Comparison of ENCODE assay signal across 23 mouse cellular contexts in genomic region chr1:139308915-139309314, GRCm38 (mm10).
DNase-seq lines count a peak whose midpoint lies in the region; ATAC-seq and TF ChIP-seq lines count a peak whose summit lies in the region.
"Had no signal": no experiment of that assay in that cellular context is flagged by ENCODE, and none has a peak within 500 bp of the region (broad histone marks: within the 10 kb centered on the region; RNA-seq: fewer than 3 reads in every experiment).

No protein-coding gene starts in this region.

- no peak overlapping the region for H3K27ac ChIP-seq in forebrain, postnatal 0 days (ENCODE audit: low read depth, low read length)
- H3K27ac ChIP-seq in forebrain, embryonic 11.5 days (ENCODE audit: low read depth, low read length), result no peak overlapping the region
- H3K27ac ChIP-seq in midbrain, embryonic 15.5 days, result no peak overlapping the region
- H3K27ac ChIP-seq in midbrain, embryonic 11.5 days (ENCODE audit: low read depth, low read length), result no peak overlapping the region
- H3K27ac ChIP-seq: embryonic facial prominence, embryonic 15.5 days; forebrain, embryonic 12.5 days; gastrocnemius, adult 2 months; hindbrain, embryonic 10.5 days; hindbrain, embryonic 15.5 days had no signal

- no peaks in the 10 kb centered on the region for H3K9me3 ChIP-seq in forebrain, postnatal 0 days (ENCODE audit: low read length)
- no peaks in the 10 kb centered on the region for H3K9me3 ChIP-seq in forebrain, embryonic 11.5 days (ENCODE audit: control insufficient read depth, low read length)
- H3K9me3 ChIP-seq in midbrain, embryonic 15.5 days, result no peaks in the 10 kb centered on the region
- H3K9me3 ChIP-seq in midbrain, embryonic 11.5 days (ENCODE audit: control insufficient read depth, low read length), result no peaks in the 10 kb centered on the region
- H3K9me3 ChIP-seq: embryonic facial prominence, embryonic 15.5 days; forebrain, embryonic 12.5 days; heart, embryonic 12.5 days; hindbrain, embryonic 10.5 days; hindbrain, embryonic 15.5 days had no signal

- no peaks in the 10 kb centered on the region for H3K27me3 ChIP-seq in forebrain, postnatal 0 days (ENCODE audit: insufficient read depth, low read length)
- H3K27me3 ChIP-seq in forebrain, embryonic 11.5 days (ENCODE audit: control insufficient read depth, insufficient read depth, low read length), result no peaks in the 10 kb centered on the region
- no peaks in the 10 kb centered on the region for H3K27me3 ChIP-seq in midbrain, embryonic 15.5 days (replicated peaks)
- no peaks in the 10 kb centered on the region for H3K27me3 ChIP-seq in midbrain, embryonic 11.5 days (ENCODE audit: control insufficient read depth, insufficient read depth, low read length)
- H3K27me3 ChIP-seq: CH12.LX; embryonic facial prominence, embryonic 15.5 days; forebrain, embryonic 12.5 days; heart, embryonic 12.5 days; hindbrain, embryonic 15.5 days had no signal

- no peaks in the 10 kb centered on the region for H3K36me3 ChIP-seq in forebrain, postnatal 0 days (ENCODE audit: insufficient read depth)
- H3K36me3 ChIP-seq in forebrain, embryonic 11.5 days (ENCODE audit: control insufficient read depth, insufficient read depth, low read length), result no peaks in the 10 kb centered on the region
- no peaks in the 10 kb centered on the region for H3K36me3 ChIP-seq in midbrain, embryonic 15.5 days (replicated peaks)
- H3K36me3 ChIP-seq in midbrain, embryonic 11.5 days (ENCODE audit: control insufficient read depth, insufficient read depth, low read length), result no peaks in the 10 kb centered on the region
- H3K36me3 ChIP-seq: embryonic facial prominence, embryonic 15.5 days; forebrain, embryonic 12.5 days; heart, embryonic 12.5 days; hindbrain, embryonic 10.5 days; hindbrain, embryonic 15.5 days had no signal

- H3K4me1 ChIP-seq in forebrain, postnatal 0 days (ENCODE audit: insufficient read depth), result no peaks in the 10 kb centered on the region
- no peaks in the 10 kb centered on the region for H3K4me1 ChIP-seq in forebrain, embryonic 11.5 days (replicated peaks; ENCODE audit: control insufficient read depth, insufficient read depth, low read length)
- 0 out of 2 replicates have a peak, but pooled peaks cover 4% of the 10 kb centered on the region for H3K4me1 ChIP-seq in midbrain, embryonic 15.5 days
- no peaks in the 10 kb centered on the region for H3K4me1 ChIP-seq in midbrain, embryonic 11.5 days (ENCODE audit: control insufficient read depth, insufficient read depth, low read length)
- H3K4me1 ChIP-seq: embryonic facial prominence, embryonic 15.5 days; forebrain, embryonic 12.5 days; heart, embryonic 12.5 days; hindbrain, embryonic 10.5 days had no signal

- no peak for TF ChIP-seq CTCF in forebrain, postnatal 0 days (IDR thresholded peaks at IDR 0.05; ENCODE audit: low read depth)
- no peak for TF ChIP-seq CTCF in brain, embryonic 14.5 days (IDR thresholded peaks at IDR 0.05; ENCODE audit: borderline replicate concordance, extremely low read depth, insufficient read depth, insufficient read length)

- ATAC-seq in forebrain, postnatal 0 days, result peak; percentile 45; the same call in 1 of the 2 replicates
- ATAC-seq in forebrain, embryonic 11.5 days (replicated peaks; ENCODE audit: low FRiP score), result no peak
- peak; percentile 70; the same call in 1 of the 2 replicates for ATAC-seq in midbrain, embryonic 15.5 days (replicated peaks)
- no peak for ATAC-seq in midbrain, embryonic 11.5 days (ENCODE audit: low FRiP score)
- ATAC-seq: activated CD4-positive, CD25-positive, alpha-beta regulatory T cell, adult 4 months; inflammation-experienced regulatory T-cells, adult 6 months; intestine, postnatal 0 days; Patski had no signal

- no peak overlapping the region for H3K9ac ChIP-seq in forebrain, postnatal 0 days
- H3K9ac ChIP-seq in forebrain, embryonic 11.5 days (ENCODE audit: low read length), result no peak overlapping the region
- H3K9ac ChIP-seq in midbrain, embryonic 15.5 days, result no peak overlapping the region
- no peak overlapping the region for H3K9ac ChIP-seq in midbrain, embryonic 11.5 days (ENCODE audit: low read length)
- H3K9ac ChIP-seq: embryonic facial prominence, embryonic 15.5 days; forebrain, embryonic 12.5 days; heart, embryonic 12.5 days; hindbrain, embryonic 15.5 days had no signal

- WGBS in forebrain, postnatal 0 days, result 37% methylated on average over 4 of the region's 4 CpGs
- 64% methylated on average over 4 of the region's 4 CpGs for WGBS in forebrain, embryonic 11.5 days
- 32% methylated on average over 4 of the region's 4 CpGs for WGBS in midbrain, embryonic 15.5 days
- 59% methylated on average over 4 of the region's 4 CpGs for WGBS in midbrain, embryonic 11.5 days

- peak; percentile 25 for DNase-seq in forebrain, postnatal 0 days
- no peak for DNase-seq in forebrain, embryonic 11.5 days (ENCODE audit: low spot score)
- no peak for DNase-seq in midbrain, embryonic 11.5 days (ENCODE audit: low spot score, missing footprints)
- DNase-seq in brain, embryonic 14.5 days (ENCODE audit: low read depth), result peak; percentile 43
- DNase-seq in cerebellum, adult 8-10 months, result no peak
- DNase-seq: adrenal gland, postnatal 14 days; cerebellum, adult 2 months; cerebellum, postnatal 14 days; embryo, embryonic 11 days; gastrocnemius, adult 2 months; gastrocnemius, postnatal 25 days had no signal

- TF ChIP-seq POLR2A in brain, embryonic 14.5 days (IDR thresholded peaks at IDR 0.05; ENCODE audit: borderline replicate concordance, extremely low read depth, insufficient read depth, insufficient read length, poor library complexity, severe bottlenecking), result no peak

- H3K4me3 ChIP-seq in forebrain, postnatal 0 days (ENCODE audit: low read depth, low read length), result no peak overlapping the region
- H3K4me3 ChIP-seq in forebrain, embryonic 11.5 days (ENCODE audit: low read depth, low read length), result no peak overlapping the region
- no peak overlapping the region for H3K4me3 ChIP-seq in midbrain, embryonic 15.5 days
- no peak overlapping the region for H3K4me3 ChIP-seq in midbrain, embryonic 11.5 days (ENCODE audit: low read depth, low read length)
- H3K4me3 ChIP-seq: embryonic facial prominence, embryonic 15.5 days; erythroblast, embryonic 14.5 days; forebrain, embryonic 12.5 days; gastrocnemius, adult 2 months; heart, embryonic 12.5 days; hindbrain, embryonic 10.5 days; hindbrain, embryonic 15.5 days had no signal

- no peak overlapping the region for H3K4me2 ChIP-seq in forebrain, postnatal 0 days (ENCODE audit: low read depth)
- no peak overlapping the region for H3K4me2 ChIP-seq in forebrain, embryonic 11.5 days (ENCODE audit: low read depth, low read length, severe bottlenecking)
- H3K4me2 ChIP-seq in midbrain, embryonic 15.5 days, result no peak overlapping the region
- H3K4me2 ChIP-seq in midbrain, embryonic 11.5 days, result no peak overlapping the region
- H3K4me2 ChIP-seq: embryonic facial prominence, embryonic 15.5 days; forebrain, embryonic 12.5 days; heart, embryonic 12.5 days; hindbrain, embryonic 15.5 days had no signal

Comparison
In these comparisons a context has a peak if more than half of its experiments do, and no peak if none do; other contexts are left out.
1. ATAC-seq: peak in forebrain, postnatal 0 days (single experiment) and midbrain, embryonic 15.5 days (single experiment); none in forebrain, embryonic 11.5 days (single experiment) and midbrain, embryonic 11.5 days (single experiment).
2. DNase-seq: peak in forebrain, postnatal 0 days (single experiment) and brain, embryonic 14.5 days (single experiment); none in forebrain, embryonic 11.5 days (single experiment), midbrain, embryonic 11.5 days (single experiment) and cerebellum, adult 8-10 months (single experiment).